Mouse (Mus musculus) central nervous system, embryonic 14 days (tissue): ENCODE measurements around the gene Abcd1. TPM values are rescaled to one million over a fixed set of nuclear protein-coding genes. Genes with fewer than 3 reads are reported as not detected.

Experiments
- polyA plus RNA-seq: library from polyadenylated mRNA; depleted of rRNA; stranded (reverse); fragments of >200 nt; gene quantifications from 2 replicates; pipeline ENCODE4 v1.2.3, GENCODE M21; 2012; rRNA removed

The Abcd1 gene
- 15.6 and 16.2 TPM in 2 replicates for polyA plus RNA-seq

DNA sequence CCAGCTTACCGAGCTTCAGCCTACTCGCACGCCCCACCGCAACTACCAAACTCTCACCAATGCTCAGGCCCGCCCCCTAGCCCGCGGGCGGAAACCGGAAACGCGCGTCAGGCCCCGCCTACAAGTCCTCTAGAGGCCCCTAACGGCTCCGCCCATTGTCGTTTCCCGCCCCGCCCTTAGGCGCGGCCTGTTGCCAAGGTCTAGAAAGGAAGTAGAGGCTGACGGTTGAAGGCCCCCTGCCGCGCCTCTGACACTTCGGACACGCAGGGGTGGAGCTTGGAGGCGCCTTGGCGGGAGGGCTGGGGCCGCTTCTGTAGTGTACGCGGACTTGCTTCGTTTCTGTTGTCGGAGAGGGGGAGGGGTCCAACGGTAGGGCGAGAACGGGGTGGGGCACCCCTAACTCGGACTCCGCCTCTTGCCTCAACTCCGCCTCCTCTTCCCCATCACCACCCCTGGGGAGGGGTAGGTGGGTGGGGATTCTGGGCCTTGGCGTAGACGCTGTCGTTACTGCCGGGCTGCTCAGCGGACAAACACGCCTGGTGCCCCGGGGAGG lies at the start of gene Abcd1, which contains the start of gene Bcap31:
Gene Abcd1 (plus strand): TSS at position 489 of the 553 bp plus-strand sequence.
Gene Bcap31 (minus strand): TSS at position 67 of the 553 bp plus-strand sequence.

GRCm38 (mm10) chrX:73672879-73673618 lies 43.3 kb upstream of the Abcd1 start, which contains the start of gene Slc6a8:
Gene Slc6a8, plus strand, starts transcription at chrX:73673150.

GRCm38 (mm10) chrX:73756334-73757140 lies 40.1 kb downstream of the Abcd1 start, which contains the start of gene Plxnb3:
Gene Plxnb3, plus strand, starts transcription at chrX:73757090.

DNA sequence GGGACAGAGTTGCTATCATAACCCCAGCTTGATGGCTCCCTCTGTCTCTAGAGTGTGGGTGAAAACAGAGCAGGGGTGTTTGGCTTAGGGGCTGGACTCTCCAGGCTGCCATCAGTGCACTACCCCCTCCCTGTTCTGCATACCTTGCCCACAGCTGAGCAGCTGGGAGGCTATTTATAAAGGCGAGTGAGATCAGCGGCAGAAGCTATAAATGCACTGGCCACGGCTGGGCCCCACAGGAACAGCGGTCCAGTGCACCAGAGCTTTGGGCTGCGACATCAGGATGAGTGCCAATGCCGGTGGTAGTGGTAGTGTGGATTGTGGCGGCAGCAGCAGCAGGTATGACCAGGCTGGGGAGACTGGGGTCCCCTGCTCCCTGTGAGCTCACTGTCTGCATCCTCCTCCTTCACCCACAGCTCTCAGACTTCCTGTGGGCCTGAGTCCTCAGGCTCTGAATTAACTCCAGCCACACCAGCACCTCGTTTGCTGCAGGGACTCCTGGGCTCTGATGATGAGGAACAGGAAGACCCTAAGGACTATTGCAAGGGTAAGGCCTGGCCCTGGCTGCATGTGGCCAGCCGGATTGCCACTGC lies 57.9 kb downstream of the Abcd1 start, which contains the start of gene Srpk3:
Gene Srpk3 (plus strand): TSS at position 238 of the 593 bp plus-strand sequence.

DNA sequence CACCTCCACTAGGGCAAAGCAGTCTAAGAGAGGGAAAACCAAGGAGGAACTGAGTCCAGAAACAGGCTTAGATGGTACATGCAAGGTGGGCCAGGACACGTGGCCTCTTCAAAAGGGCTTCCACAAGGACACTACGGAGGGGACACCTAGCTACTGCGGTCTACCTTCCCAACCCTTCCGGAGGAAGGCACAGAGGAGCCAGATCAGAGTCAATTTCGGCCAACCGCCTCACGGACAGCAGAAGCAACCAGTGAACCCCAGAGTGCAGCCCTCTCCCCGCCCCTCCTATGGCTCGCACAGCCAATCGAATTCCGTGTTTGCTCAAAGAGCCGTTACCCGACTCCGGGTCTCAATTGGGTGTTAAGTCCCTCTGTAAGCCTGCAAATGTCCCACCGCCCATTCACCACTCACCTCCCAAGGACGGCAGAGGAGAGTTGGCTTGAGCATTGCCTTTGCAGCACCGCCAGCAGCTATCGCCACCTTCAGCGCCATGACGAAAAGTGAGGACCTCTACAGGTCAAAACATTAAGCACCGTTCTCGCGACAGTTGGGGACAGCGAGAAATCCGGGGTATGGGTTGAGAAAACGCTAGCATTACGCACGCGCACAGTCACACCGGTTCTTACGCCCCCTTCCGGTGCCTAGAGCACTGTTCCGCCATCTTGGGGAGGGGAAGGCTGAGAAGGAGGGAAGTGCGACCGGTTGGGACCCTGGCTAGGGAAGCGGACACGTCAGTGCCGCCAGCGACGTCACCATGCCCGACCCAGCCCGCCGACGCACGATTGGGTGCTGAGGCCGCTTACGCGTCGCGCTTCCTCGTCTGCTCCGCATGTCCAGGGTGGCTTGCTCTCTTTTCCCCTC lies 70.2 kb downstream of the Abcd1 start, which contains the start of the genes Idh3g and Ssr4:
Gene Idh3g (minus strand): TSS at position 534 of the 861 bp plus-strand sequence.
Gene Ssr4 (plus strand): TSS at position 665 of the 861 bp plus-strand sequence.

Other genes with a start within 250 kb of the Abcd1 start
- gene Bgn, start 233.0 kb upstream of the Abcd1 start, polyA plus RNA-seq = 61.3 and 123 TPM in 2 replicates
- 8.5 and 8.7 TPM in 2 replicates for gene Atp2b3, start 213.5 kb upstream of the Abcd1 start, polyA plus RNA-seq
- gene Dusp9, start 77.2 kb upstream of the Abcd1 start, polyA plus RNA-seq = 0.79 and 2.1 TPM in 2 replicates
- gene Pnck, start 56.5 kb upstream of the Abcd1 start, polyA plus RNA-seq = 128 and 130 TPM in 2 replicates
- 63.2 and 64.5 TPM in 2 replicates for gene Slc6a8, start 43.4 kb upstream of the Abcd1 start, polyA plus RNA-seq
- 51.7 and 61.3 TPM in 2 replicates for gene Bcap31, start 422 bp upstream of the Abcd1 start, polyA plus RNA-seq
- 0.60 and 1.2 TPM in 2 replicates for gene Plxnb3, start 40.5 kb downstream of the Abcd1 start, polyA plus RNA-seq
- 0.36 and 8.6 TPM in 2 replicates for gene Srpk3, start 57.8 kb downstream of the Abcd1 start, polyA plus RNA-seq
- 426 and 432 TPM in 2 replicates for gene Idh3g, start 70.3 kb downstream of the Abcd1 start, polyA plus RNA-seq
- 163 and 179 TPM in 2 replicates for gene Ssr4, start 70.4 kb downstream of the Abcd1 start, polyA plus RNA-seq
- gene Pdzd4, start 108.4 kb downstream of the Abcd1 start, polyA plus RNA-seq = 91.6 and 95.9 TPM in 2 replicates
- gene Avpr2, start 175.5 kb downstream of the Abcd1 start, polyA plus RNA-seq = not detected in 2 replicates
- gene L1cam, start 179.5 kb downstream of the Abcd1 start, polyA plus RNA-seq = 172 and 174 TPM in 2 replicates
- 7.8 and 7.9 TPM in 2 replicates for gene Arhgap4, start 205.3 kb downstream of the Abcd1 start, polyA plus RNA-seq
- gene Naa10, start 205.3 kb downstream of the Abcd1 start, polyA plus RNA-seq = 108 TPM in 2 replicates
- gene Renbp, start 214.3 kb downstream of the Abcd1 start, polyA plus RNA-seq = 11.5 and 16.1 TPM in 2 replicates
- gene Hcfc1, start 249.8 kb downstream of the Abcd1 start, polyA plus RNA-seq = 71.4 and 72.6 TPM in 2 replicates